Mouse (Mus musculus) thymus, adult 18-20 months (tissue): ENCODE data around the gene Clec4a3.
"Not testable (repeated sequence)": the region's sequence is repeated elsewhere in the genome, so short reads cannot be mapped to it uniquely, and the experiment has no call there.

Source experiments
- DNase-seq, 2 experiments: peaks; one replicate each; pipeline ENCODE4 v3.0.0; 2022; ENCODE audit warnings: mixed read lengths in 2 of 2

Clec4a3 gene

GRCm38 (mm10) chr6:122952401-122952800, at the start of gene Clec4a3:
Clec4a3 (plus strand) TSS chr6:122952515.
- no peak for DNase-seq

GRCm38 (mm10) chr6:122919922-122920321, 32.4 kb upstream of the Clec4a3 start:
- DNase-seq = no peak

GRCm38 (mm10) chr6:122921451-122921850, 30.9 kb upstream of the Clec4a3 start, which contains the start of gene Clec4a1:
Clec4a1 (plus strand) TSS chr6:122921848.
- no peak for DNase-seq

- no peak for DNase-seq
Measured at GRCm38 (mm10) chr6:122934845-122935244, 17.5 kb upstream of the Clec4a3 start.

- DNase-seq = no peak
Measured at GRCm38 (mm10) chr6:122939618-122940017, 12.7 kb upstream of the Clec4a3 start.

- no peak for DNase-seq
Measured at GRCm38 (mm10) chr6:122946760-122947159, 5.6 kb upstream of the Clec4a3 start.

GRCm38 (mm10) chr6:122964562-122964961, 12.2 kb downstream of the Clec4a3 start:
- no peak for DNase-seq

- DNase-seq = no peak
Measured at GRCm38 (mm10) chr6:122969048-122969447, 16.7 kb downstream of the Clec4a3 start.

GRCm38 (mm10) chr6:122989876-122990437, 37.6 kb downstream of the Clec4a3 start, which contains the start of gene Clec4a4:
Clec4a4 (plus strand) TSS chr6:122990367.
- DNase-seq = no peak

GRCm38 (mm10) chr6:123004696-123005095, 52.4 kb downstream of the Clec4a3 start:
- not testable (repeated sequence) for DNase-seq

GRCm38 (mm10) chr6:123005591-123005990, 53.3 kb downstream of the Clec4a3 start:
- no peak for DNase-seq
